9 mouse cellular contexts compared by ENCODE assay signal in genomic region chr15:80054034-80054710, GRCm38 (mm10). TPM values are rescaled to one million over a fixed set of nuclear protein-coding genes. Genes with fewer than 3 reads are reported as not detected.
DNase-seq lines count a peak whose midpoint lies in the region; ATAC-seq lines count a peak whose summit lies in the region.
"Had no signal": no experiment of that assay in that cellular context is flagged by ENCODE, and none has a peak within 500 bp of the region (broad histone marks: within the 10 kb centered on the region; RNA-seq: fewer than 3 reads in every experiment).

No protein-coding gene starts in this region.

- DNase-seq in kidney, postnatal 25 days: peak; percentile 23 to 69
- DNase-seq in kidney, postnatal 10 days: no peak
- peak; percentile 65 for DNase-seq in gastrocnemius, postnatal 10 days
- DNase-seq in limb, embryonic 10.5 days (ENCODE audit: low spot score): no peak
- DNase-seq in left cerebral cortex, postnatal 36 days (ENCODE audit: low spot score in 2 of 2): no peak

- no peaks in the 10 kb centered on the region for H3K36me3 ChIP-seq in limb, embryonic 10.5 days
- H3K36me3 ChIP-seq in stomach, embryonic 15.5 days: no peaks in the 10 kb centered on the region
- no peaks in the 10 kb centered on the region for H3K36me3 ChIP-seq in forebrain, embryonic 12.5 days (replicated peaks)
- no peaks in the 10 kb centered on the region for H3K36me3 ChIP-seq in forebrain, embryonic 16.5 days (ENCODE audit: control insufficient read depth, insufficient read depth)
- H3K36me3 ChIP-seq: embryonic facial prominence, embryonic 15.5 days had no signal

- H3K4me2 ChIP-seq in stomach, embryonic 15.5 days: no peak overlapping the region
- no peak overlapping the region for H3K4me2 ChIP-seq in forebrain, embryonic 12.5 days
- H3K4me2 ChIP-seq in forebrain, embryonic 16.5 days (ENCODE audit: low read length): no peak overlapping the region
- H3K4me2 ChIP-seq: embryonic facial prominence, embryonic 15.5 days had no signal

- peak; percentile 69 for ATAC-seq in stomach, embryonic 15.5 days (ENCODE audit: insufficient read depth, low FRiP score, low read depth)
- no peak for ATAC-seq in forebrain, embryonic 12.5 days (ENCODE audit: low FRiP score)
- ATAC-seq in forebrain, embryonic 16.5 days: no peak

- no peak overlapping the region for H3K4me3 ChIP-seq in limb, embryonic 10.5 days
- H3K4me3 ChIP-seq in stomach, embryonic 15.5 days (replicated peaks): no peak overlapping the region
- no peak overlapping the region for H3K4me3 ChIP-seq in forebrain, embryonic 12.5 days (replicated peaks)
- no peak overlapping the region for H3K4me3 ChIP-seq in forebrain, embryonic 16.5 days (replicated peaks; ENCODE audit: low read length)
- H3K4me3 ChIP-seq: embryonic facial prominence, embryonic 15.5 days had no signal

- peaks cover 44% of the 10 kb centered on the region for H3K4me1 ChIP-seq in limb, embryonic 10.5 days
- H3K4me1 ChIP-seq in stomach, embryonic 15.5 days: peaks cover 10% of the 10 kb centered on the region
- H3K4me1 ChIP-seq in forebrain, embryonic 12.5 days: peaks cover 10% of the 10 kb centered on the region
- H3K4me1 ChIP-seq in forebrain, embryonic 16.5 days (replicated peaks; ENCODE audit: control insufficient read depth, insufficient read depth, low read length): no peaks in the 10 kb centered on the region

- intact Hi-C loops in left cerebral cortex, postnatal 36 days (cut with DNase I): no loop called here

- peak overlapping the region; percentile 71 for H3K27ac ChIP-seq in limb, embryonic 10.5 days
- H3K27ac ChIP-seq in stomach, embryonic 15.5 days: no peak overlapping the region
- H3K27ac ChIP-seq in forebrain, embryonic 12.5 days: no peak overlapping the region
- no peak overlapping the region for H3K27ac ChIP-seq in forebrain, embryonic 16.5 days (ENCODE audit: low read length)
- H3K27ac ChIP-seq: embryonic facial prominence, embryonic 15.5 days had no signal

- WGBS in limb, embryonic 10.5 days: 87% methylated on average over 7 of the region's 7 CpGs
- WGBS in stomach, embryonic 15.5 days: 67% methylated on average over 7 of the region's 7 CpGs
- WGBS in forebrain, embryonic 12.5 days: 91% methylated on average over 7 of the region's 7 CpGs
- 88% methylated on average over 7 of the region's 7 CpGs for WGBS in forebrain, embryonic 16.5 days

- no peaks in the 10 kb centered on the region for H3K27me3 ChIP-seq in limb, embryonic 10.5 days (ENCODE audit: low read depth, poor library complexity, severe bottlenecking)
- H3K27me3 ChIP-seq in stomach, embryonic 15.5 days (replicated peaks): no peaks in the 10 kb centered on the region
- H3K27me3 ChIP-seq in forebrain, embryonic 12.5 days: no peaks in the 10 kb centered on the region
- H3K27me3 ChIP-seq in forebrain, embryonic 16.5 days (replicated peaks; ENCODE audit: control insufficient read depth, insufficient read depth, low read length): no peaks in the 10 kb centered on the region
- H3K27me3 ChIP-seq: embryonic facial prominence, embryonic 15.5 days had no signal

- no peaks in the 10 kb centered on the region for H3K9me3 ChIP-seq in limb, embryonic 10.5 days (replicated peaks)
- H3K9me3 ChIP-seq in stomach, embryonic 15.5 days: no peaks in the 10 kb centered on the region
- no peaks in the 10 kb centered on the region for H3K9me3 ChIP-seq in forebrain, embryonic 12.5 days
- no peaks in the 10 kb centered on the region for H3K9me3 ChIP-seq in forebrain, embryonic 16.5 days (ENCODE audit: control insufficient read depth, low read length)
- H3K9me3 ChIP-seq: embryonic facial prominence, embryonic 15.5 days had no signal

- H3K9ac ChIP-seq in stomach, embryonic 15.5 days: no peak overlapping the region
- H3K9ac ChIP-seq in forebrain, embryonic 12.5 days: no peak overlapping the region
- H3K9ac ChIP-seq in forebrain, embryonic 16.5 days (replicated peaks; ENCODE audit: low read depth, low read length): no peak overlapping the region
- H3K9ac ChIP-seq: embryonic facial prominence, embryonic 15.5 days had no signal

RNA-seq across cellular contexts. Expression of gene Syngr1, which starts 37.0 kb away (rescaled TPM):
- total RNA-seq in gastrocnemius, postnatal 10 days (2021): 10 to 100 TPM; 16.1 to 17.0 TPM
- polyA plus RNA-seq in limb, embryonic 10.5 days (2016; fragmentation: Nextera tagmentation; extraction: Ambion mirVana): 1.4 and 3.2 TPM in 2 replicates
- polyA plus RNA-seq in stomach, embryonic 15.5 days (2015; fragmentation: Nextera tagmentation; extraction: Ambion mirVana): 32.8 and 34.7 TPM in 2 replicates
- polyA plus RNA-seq in forebrain, embryonic 12.5 days (2016; fragmentation: Nextera tagmentation; extraction: Ambion mirVana): 12.1 and 13.9 TPM in 2 replicates
- total RNA-seq in left cerebral cortex, postnatal 36 days (2021): 100 to 1,000 TPM; 424 to 526 TPM
- polyA plus RNA-seq in forebrain, embryonic 16.5 days (2015; fragmentation: Nextera tagmentation; extraction: Ambion mirVana): 49.5 and 58.4 TPM in 2 replicates

RNA-seq across cellular contexts. Expression of gene Rpl3, which starts 37.5 kb away (rescaled TPM):
- total RNA-seq in gastrocnemius, postnatal 10 days (2021): 100 to 1,000 TPM; 224 to 271 TPM
- polyA plus RNA-seq in limb, embryonic 10.5 days (2016; fragmentation: Nextera tagmentation; extraction: Ambion mirVana): 1,077 and 1,189 TPM in 2 replicates
- 883 and 1,069 TPM in 2 replicates for polyA plus RNA-seq in stomach, embryonic 15.5 days (2015; fragmentation: Nextera tagmentation; extraction: Ambion mirVana)
- polyA plus RNA-seq in forebrain, embryonic 12.5 days (2016; fragmentation: Nextera tagmentation; extraction: Ambion mirVana): 659 and 694 TPM in 2 replicates
- total RNA-seq in left cerebral cortex, postnatal 36 days (2021): 100 to 1,000 TPM; 416 to 501 TPM
- polyA plus RNA-seq in forebrain, embryonic 16.5 days (2015; fragmentation: Nextera tagmentation; extraction: Ambion mirVana): 605 and 629 TPM in 2 replicates

RNA-seq across cellular contexts. Expression of gene Pdgfb, which starts 39.4 kb away (rescaled TPM):
- 10 to 100 TPM; 40.8 to 59.3 TPM for total RNA-seq in gastrocnemius, postnatal 10 days (2021)
- polyA plus RNA-seq in limb, embryonic 10.5 days (2016; fragmentation: Nextera tagmentation; extraction: Ambion mirVana): 1.5 and 2.0 TPM in 2 replicates
- polyA plus RNA-seq in stomach, embryonic 15.5 days (2015; fragmentation: Nextera tagmentation; extraction: Ambion mirVana): 4.7 and 4.8 TPM in 2 replicates
- polyA plus RNA-seq in forebrain, embryonic 12.5 days (2016; fragmentation: Nextera tagmentation; extraction: Ambion mirVana): 2.1 and 2.3 TPM in 2 replicates
- total RNA-seq in left cerebral cortex, postnatal 36 days (2021): 10 to 100 TPM; 31.3 to 32.4 TPM
- polyA plus RNA-seq in forebrain, embryonic 16.5 days (2015; fragmentation: Nextera tagmentation; extraction: Ambion mirVana): 3.4 and 3.6 TPM in 2 replicates

Comparison
In these comparisons a context has a peak if more than half of its experiments do, and no peak if none do; other contexts are left out.
1. DNase-seq: peak in kidney, postnatal 25 days (2 of 2) and gastrocnemius, postnatal 10 days (single experiment); none in kidney, postnatal 10 days (single experiment), limb, embryonic 10.5 days (single experiment) and left cerebral cortex, postnatal 36 days (0 of 2).